Mouse (Mus musculus) layer of hippocampus, adult 2 months (tissue): ENCODE measurements at regions not wholly inside any gene's neighbourhood (a gene's known extent, or its start where the extent isn't known, plus 50 kb on each side); places are given as distances from the start of the nearest gene placed in this dataset.

ENCODE experiments used
- DNase-seq, 2 experiments: peaks; one replicate each; pipeline ENCODE4 v3.0.0; 2022; ENCODE audit warnings: low spot score in 2 of 2
- H3K27ac ChIP-seq: fragments of 200-600 bp; 2 replicates; pipeline ENCODE4 v1.8.1; 2022
- H3K4me3 ChIP-seq: fragments of 200-600 bp; 2 replicates; pipeline ENCODE4 v1.8.1; 2022; ENCODE audit warnings: mild to moderate bottlenecking
- CTCF ChIP-seq: fragments of 200-600 bp; conservative IDR thresholded peaks from 2 replicates; pipeline ENCODE4 v1.8.1; 2022; ENCODE audit warnings: antibody characterized with exemption, mild to moderate bottlenecking, moderate library complexity

- no peak for TF ChIP-seq CTCF
- DNase-seq: no peak
- Histone ChIP-seq H3K4me3 (no peak overlapping the region), H3K27ac (no peak overlapping the region)
Measured at GRCm38 (mm10) chr9:104496220-104496619, 50.9 kb upstream of the Cpne4 start.

GRCm38 (mm10) chr9:104490696-104491095, 56.4 kb upstream of the Cpne4 start:
- no peak for TF ChIP-seq CTCF
- DNase-seq: no peak
- no peak overlapping the region for H3K4me3 ChIP-seq
- H3K27ac ChIP-seq: no peak overlapping the region

GRCm38 (mm10) chr9:104489383-104489782, 57.7 kb upstream of the Cpne4 start:
- H3K27ac ChIP-seq: no peak overlapping the region
- H3K4me3 ChIP-seq: no peak overlapping the region
- TF ChIP-seq CTCF: no peak
- no peak for DNase-seq

- H3K27ac ChIP-seq: no peak overlapping the region
- TF ChIP-seq CTCF: no peak
- no peak for DNase-seq
- H3K4me3 ChIP-seq: no peak overlapping the region
Measured at GRCm38 (mm10) chr9:104482440-104482839, 64.6 kb upstream of the Cpne4 start.

- no peak overlapping the region for H3K4me3 ChIP-seq
- DNase-seq: no peak
- no peak overlapping the region for H3K27ac ChIP-seq
- 0 out of 2 replicates have a peak, but pooled peaks have one; percentile 28 for TF ChIP-seq CTCF
Measured at GRCm38 (mm10) chr9:104480683-104481082, 66.4 kb upstream of the Cpne4 start.

GRCm38 (mm10) chr9:104474831-104475230, 72.3 kb upstream of the Cpne4 start:
- Histone ChIP-seq H3K4me3 (no peak overlapping the region), H3K27ac (no peak overlapping the region)
- no peak for DNase-seq
- TF ChIP-seq CTCF: no peak

GRCm38 (mm10) chr9:104467238-104467637, 79.8 kb upstream of the Cpne4 start:
- no peak for DNase-seq
- TF ChIP-seq CTCF: no peak
- no peak overlapping the region for H3K4me3 ChIP-seq
- H3K27ac ChIP-seq: no peak overlapping the region

GRCm38 (mm10) chr9:104463701-104464100, 83.4 kb upstream of the Cpne4 start:
- no peak for DNase-seq
- no peak for TF ChIP-seq CTCF
- Histone ChIP-seq H3K4me3 (no peak overlapping the region), H3K27ac (no peak overlapping the region)

GRCm38 (mm10) chr9:104460133-104460532, 87.0 kb upstream of the Cpne4 start:
- no peak for TF ChIP-seq CTCF

GRCm38 (mm10) chr9:104457635-104458034, 89.5 kb upstream of the Cpne4 start:
- Histone ChIP-seq H3K27ac (peak overlapping the region; percentile 46; the same call in 1 of the 2 replicates), H3K4me3 (no peak overlapping the region; the same call in 1 of the 2 replicates)
- DNase-seq: peak; percentile 23 to 47
- TF ChIP-seq CTCF: peak; percentile 77

More at GRCm38 (mm10) chr9:104460133-104460532, 87.0 kb upstream of the Cpne4 start:
- DNase-seq: no peak
- H3K4me3 ChIP-seq: no peak overlapping the region
- no peak overlapping the region for H3K27ac ChIP-seq

- TF ChIP-seq CTCF: no peak
- no peak for DNase-seq
- H3K27ac ChIP-seq: no peak overlapping the region
- H3K4me3 ChIP-seq: no peak overlapping the region
Measured at GRCm38 (mm10) chr9:104448577-104449165, 98.4 kb upstream of the Cpne4 start.

- Histone ChIP-seq H3K4me3 (no peak overlapping the region), H3K27ac (no peak overlapping the region)
- TF ChIP-seq CTCF: peak; percentile 91
- DNase-seq: peak; percentile 7 to 60
Measured at GRCm38 (mm10) chr9:104444906-104445305, 102.2 kb upstream of the Cpne4 start.

GRCm38 (mm10) chr9:104443236-104443635, 103.8 kb upstream of the Cpne4 start:
- no peak for TF ChIP-seq CTCF
- no peak for DNase-seq

GRCm38 (mm10) chr9:104413021-104413420, 75.5 kb upstream of the Acpp start:
- TF ChIP-seq CTCF: no peak
- H3K27ac ChIP-seq: no peak overlapping the region
- DNase-seq: no peak
- H3K4me3 ChIP-seq: no peak overlapping the region

More at GRCm38 (mm10) chr9:104443236-104443635, 103.8 kb upstream of the Cpne4 start:
- Histone ChIP-seq H3K27ac (no peak overlapping the region), H3K4me3 (no peak overlapping the region)
